ENCODE assay signal across 8 mouse cellular contexts in genomic region chr9:82975342-82976215, GRCm38 (mm10). TPM values are rescaled to one million over a fixed set of nuclear protein-coding genes. Genes with fewer than 3 reads are reported as not detected.
A peak's percentile ranks its signal among the peaks of the same experiment; 100 is the strongest.
DNase-seq lines count a peak whose midpoint lies in the region; ATAC-seq lines count a peak whose summit lies in the region.

TSS of gene Phip (minus strand) at chr9:82975516.

- ATAC-seq in frontal cortex, adult (ENCODE audit: low TSS enrichment): peak; percentile 69

- H3K36me3 ChIP-seq in hindbrain, embryonic 10.5 days: peaks cover 7% of the 10 kb centered on the region

- peak; percentile 94 for DNase-seq in MN1 (ENCODE audit: low spot score)
- peak; percentile 96 for DNase-seq in cerebellum, adult 9-10 months
- DNase-seq in hindbrain, embryonic 10.5 days (ENCODE audit: low spot score): peak; percentile 94
- DNase-seq in layer of hippocampus, postnatal 14 days (ENCODE audit: low spot score in 2 of 2): peak; percentile 96 to 98
- DNase-seq in lung, postnatal 14 days: peak; percentile 95
- DNase-seq in retina, adult 2 months (ENCODE audit: low read depth, low spot score): peak; percentile 85
- DNase-seq in thymus, postnatal 36 days: peak; percentile 94 to 95

- no peaks in the 10 kb centered on the region for H3K9me3 ChIP-seq in hindbrain, embryonic 10.5 days

- H3K27ac ChIP-seq in hindbrain, embryonic 10.5 days: peak within 1 kb of the TSS; percentile 96

- peak within 1 kb of the TSS; percentile 95 for H3K4me3 ChIP-seq in hindbrain, embryonic 10.5 days

- peaks cover 30% of the 10 kb centered on the region for H3K4me1 ChIP-seq in hindbrain, embryonic 10.5 days (replicated peaks)

- WGBS in hindbrain, embryonic 10.5 days: under 1% methylated on average over 74 of the region's 79 CpGs

- H3K27me3 ChIP-seq in hindbrain, embryonic 10.5 days (ENCODE audit: insufficient read depth, poor library complexity, severe bottlenecking): no peaks in the 10 kb centered on the region

RNA-seq across cellular contexts. Expression of gene Phip, which starts in this region (rescaled TPM):
- polyA plus RNA-seq in hindbrain, embryonic 10.5 days (2016; fragmentation: Nextera tagmentation; extraction: Ambion mirVana): 89.0 and 113 TPM in 2 replicates
- 10 to 100 TPM; 59.0 to 62.9 TPM for total RNA-seq in layer of hippocampus, postnatal 14 days (2021)

Comparison
In these comparisons a context has a peak if more than half of its experiments do, and no peak if none do; other contexts are left out.
1. Peak in every context shown above with its lines: DNase-seq, ATAC-seq, H3K4me3 ChIP-seq and H3K27ac ChIP-seq.